In genomic region chr17:7145373-7146058, GRCm38 (mm10) we compare ENCODE assay signal across 19 mouse cellular contexts. TPM values are rescaled to one million over a fixed set of nuclear protein-coding genes. Genes with fewer than 3 reads are reported as not detected.
DNase-seq lines count a peak whose midpoint lies in the region; ATAC-seq and TF ChIP-seq lines count a peak whose summit lies in the region.
"Had no signal": no experiment of that assay in that cellular context is flagged by ENCODE, and none has a peak within 500 bp of the region (broad histone marks: within the 10 kb centered on the region; RNA-seq: fewer than 3 reads in every experiment).

No protein-coding gene starts in this region.

- H3K79me2 ChIP-seq in MEL (ENCODE audit: control insufficient read depth, insufficient read depth, low read length, poor library complexity), result no peaks in the 10 kb centered on the region

- TF ChIP-seq POLR2A in MEL (IDR thresholded peaks at IDR 0.05; ENCODE audit: control insufficient read depth in 1 of 2, insufficient read depth in 1 of 2, low read depth in 1 of 2, low read length in 2 of 2, poor library complexity in 1 of 2), result no peak

- TF ChIP-seq CTCF in MEL (IDR thresholded peaks at IDR 0.05 in 2 of 3, conservative IDR thresholded peaks at IDR 0.05 in 1 of 3; ENCODE audit: control insufficient read depth in 1 of 3, insufficient read depth in 1 of 3, low read depth in 2 of 3, low read length in 3 of 3, poor library complexity in 1 of 3, severe bottlenecking in 1 of 3), result no peak
- TF ChIP-seq CTCF in gastrocnemius, adult 2 months (IDR thresholded peaks at IDR 0.05), result no peak

- TF ChIP-seq EP300 in MEL (IDR thresholded peaks at IDR 0.05; ENCODE audit: low read depth in 1 of 2, low read length in 2 of 2), result no peak

- H3K4me1 ChIP-seq in heart, embryonic 10.5 days, result peaks cover 41% of the 10 kb centered on the region
- H3K4me1 ChIP-seq in MEL (ENCODE audit: control insufficient read depth in 1 of 2, insufficient read depth in 2 of 2, low read length in 2 of 2), result peaks cover 6 to 44% of the 10 kb centered on the region in 2 experiments
- H3K4me1 ChIP-seq: liver, embryonic 13.5 days had no signal

- no peaks in the 10 kb centered on the region for H3K9me3 ChIP-seq in heart, embryonic 10.5 days
- H3K9me3 ChIP-seq in MEL (replicated peaks; ENCODE audit: insufficient read depth, low read length), result no peaks in the 10 kb centered on the region
- H3K9me3 ChIP-seq: forebrain, embryonic 12.5 days; limb, embryonic 13.5 days; liver, embryonic 13.5 days; midbrain, embryonic 13.5 days had no signal

- peak overlapping the region; percentile 36; the same call in 1 of the 2 replicates for H3K27ac ChIP-seq in heart, embryonic 10.5 days
- no peak overlapping the region for H3K27ac ChIP-seq in MEL (ENCODE audit: control insufficient read depth, low read depth, low read length)
- H3K27ac ChIP-seq in gastrocnemius, adult 2 months, result no peak overlapping the region
- H3K27ac ChIP-seq: forebrain, embryonic 12.5 days; hindbrain, embryonic 14.5 days; kidney, postnatal 0 days; limb, embryonic 13.5 days; liver, embryonic 13.5 days; midbrain, embryonic 13.5 days had no signal

- no peak for DNase-seq in heart, embryonic 10.5 days (ENCODE audit: low spot score)
- no peak for DNase-seq in heart, postnatal 25 days (ENCODE audit: low spot score)
- DNase-seq in MEL (ENCODE audit: low read depth, low spot score), result peak; percentile 56
- DNase-seq in lung, postnatal 4 days, result peak; percentile 16 to 36
- no peak for DNase-seq in gastrocnemius, adult 2 months
- DNase-seq in gastrocnemius, postnatal 25 days, result no peak
- DNase-seq: cerebellum, adult 18-20 months; cerebellum, postnatal 25 days; gastrocnemius, postnatal 36 days; layer of hippocampus, postnatal 36 days; liver, embryonic 13.5 days; right cerebral cortex, postnatal 14 days had no signal

- TF ChIP-seq RAD21 in MEL (IDR thresholded peaks at IDR 0.05; ENCODE audit: low read depth, low read length), result no peak

- intact Hi-C loops in heart, postnatal 25 days (cut with DNase I), result no loop called here
- intact Hi-C loops in gastrocnemius, adult 2 months (cut with DNase I), result loop anchor here (10.0 kb wide), 1 partner anchor 129 kb away; no protein-coding TSS in a partner anchor

- H3K36me3 ChIP-seq in heart, embryonic 10.5 days, result no peaks in the 10 kb centered on the region
- peaks cover 0 to 18% of the 10 kb centered on the region in 2 experiments; a peak in 2 of 4 replicates for H3K36me3 ChIP-seq in MEL (ENCODE audit: control insufficient read depth in 1 of 2, insufficient read depth in 2 of 2, low read length in 2 of 2)
- H3K36me3 ChIP-seq: forebrain, embryonic 12.5 days; limb, embryonic 13.5 days; liver, embryonic 13.5 days; midbrain, embryonic 13.5 days had no signal

- no peak overlapping the region for H3K4me3 ChIP-seq in heart, embryonic 10.5 days
- no peak overlapping the region for H3K4me3 ChIP-seq in MEL (ENCODE audit: control insufficient read depth in 1 of 2, insufficient read depth in 1 of 2, low read depth in 2 of 2, low read length in 2 of 2)
- no peak overlapping the region for H3K4me3 ChIP-seq in gastrocnemius, adult 2 months
- H3K4me3 ChIP-seq: forebrain, embryonic 12.5 days; limb, embryonic 13.5 days; liver, embryonic 13.5 days; midbrain, embryonic 13.5 days had no signal

- ATAC-seq in hematopoietic stem cell, adult 5-6 weeks (replicated peaks in 1 of 2; ENCODE audit: insufficient read depth in 1 of 2, low FRiP score in 2 of 2, low TSS enrichment in 1 of 2, low read depth in 1 of 2, poor library complexity in 2 of 2, severe bottlenecking in 2 of 2), result peak; percentile 40 to 54; a peak in 3 of 4 replicates
- ATAC-seq: intestine, embryonic 16.5 days; midbrain, embryonic 13.5 days had no signal

- no peaks in the 10 kb centered on the region for H3K27me3 ChIP-seq in heart, embryonic 10.5 days (ENCODE audit: insufficient read depth, poor library complexity, severe bottlenecking)
- H3K27me3 ChIP-seq in MEL (ENCODE audit: control insufficient read depth in 1 of 2, insufficient read depth in 2 of 2, low read length in 2 of 2), result no peaks in the 10 kb centered on the region
- H3K27me3 ChIP-seq: forebrain, embryonic 12.5 days; limb, embryonic 13.5 days; liver, embryonic 13.5 days; midbrain, embryonic 13.5 days had no signal

- 48% methylated on average over 9 of the region's 9 CpGs for WGBS in heart, embryonic 10.5 days

- no peak overlapping the region for H3K9ac ChIP-seq in MEL (ENCODE audit: control insufficient read depth, low read depth, low read length, poor library complexity, severe bottlenecking)
- H3K9ac ChIP-seq: forebrain, embryonic 12.5 days; hindbrain, embryonic 14.5 days; limb, embryonic 13.5 days; liver, embryonic 13.5 days; midbrain, embryonic 13.5 days had no signal

TF ChIP-seq in MEL, 35 proteins besides CTCF, POLR2A, EP300 and RAD21:
- peak; percentile 22; the same call in 1 of the 2 replicates for TF ChIP-seq SIN3A (IDR thresholded peaks at IDR 0.05; ENCODE audit: low read length)
- TF ChIP-seq KAT2A (conservative IDR thresholded peaks at IDR 0.05; ENCODE audit: low read depth, low read length), result no peak

RNA-seq across cellular contexts. Expression of gene Rps6ka2, which starts 24.4 kb away (rescaled TPM):
- 50.1 and 70.3 TPM in 2 replicates for polyA plus RNA-seq in heart, embryonic 10.5 days (2016; fragmentation: Nextera tagmentation; extraction: Ambion mirVana)
- 10 to 100 TPM; 23.2 to 23.7 TPM for total RNA-seq in heart, postnatal 25 days (2021)
- 5.2 and 6.0 TPM in 2 replicates for total RNA-seq in MEL (2012; rRNA removed)
- polyA plus RNA-seq in MEL (2012; ENCODE audit: insufficient read depth in 1 of 2, insufficient read length in 2 of 2, low read depth in 1 of 2, low replicate concordance in 2 of 2, missing spikeins in 1 of 2), result 10 to 100 TPM in 1 of 2 experiments, not detected in 1; 11.2 TPM
- total RNA-seq in hematopoietic stem cell, adult 5-6 weeks (2017), result 0.40 and 3.6 TPM in 2 replicates
- 100 to 1,000 TPM in 1 of 2 experiments, 10 to 100 TPM in 1; 86.7 to 120 TPM for total RNA-seq in gastrocnemius, adult 2 months (2021)
- total RNA-seq in gastrocnemius, postnatal 25 days (2021), result 10 to 100 TPM; 75.7 to 86.2 TPM

Comparison
In these comparisons a context has a peak if more than half of its experiments do, and no peak if none do; other contexts are left out.
1. DNase-seq: peak in MEL (single experiment) and lung, postnatal 4 days (2 of 2); none in heart, embryonic 10.5 days (single experiment), heart, postnatal 25 days (single experiment), gastrocnemius, adult 2 months (single experiment) and gastrocnemius, postnatal 25 days (single experiment).